Mouse (Mus musculus) heart, adult 2 months (tissue): ENCODE measurements around the gene Capn9.

ENCODE experiments used
- EP300 ChIP-seq: fragments of 200-500 bp; IDR thresholded peaks from 2 replicates; pipeline ENCODE4 v1.6.1; 2011; ENCODE audit warnings: low read depth, low read length, control low read depth; ENCODE audit not compliant: insufficient read depth
- POLR2A ChIP-seq: fragments of 200-500 bp; IDR thresholded peaks from 2 replicates; pipeline ENCODE4 v1.6.1; 2011; ENCODE audit warnings: mild to moderate bottlenecking, low read depth, low read length, control low read depth; ENCODE audit not compliant: insufficient read depth

- TF ChIP-seq EP300 (no peak), POLR2A (no peak)
Observed at GRCm38 (mm10) chr8:124618252-124618651, 42.3 kb downstream of the Capn9 start.
